Mouse (Mus musculus) thymus, postnatal 0 days (tissue): ENCODE data around the gene Wdr66. TPM values are rescaled to one million over a fixed set of nuclear protein-coding genes. Genes with fewer than 3 reads are reported as not detected.

Source experiments
- DNase-seq: peaks from one replicate; pipeline ENCODE4 v3.0.0-alpha.2; 2015; ENCODE audit warnings: low spot score
- polyA plus RNA-seq: library from polyadenylated mRNA; unstranded; fragments of >200 nt; fragmentation: Nextera tagmentation; extraction: Ambion mirVana; gene quantifications from 2 replicates; pipeline ENCODE4 v1.2.1, GENCODE M21; 2015

Wdr66 gene
- polyA plus RNA-seq, 1 experiment from 2014 or later = 0.56 TPM

- no peak for DNase-seq
Measured at GRCm38 (mm10) chr5:123268477-123269474, 16.9 kb downstream of the Wdr66 start.

- DNase-seq = no peak
Measured at GRCm38 (mm10) chr5:123270917-123271316, 19.0 kb downstream of the Wdr66 start.

- DNase-seq = no peak
Measured at GRCm38 (mm10) chr5:123272927-123273326, 21.0 kb downstream of the Wdr66 start.

- DNase-seq = no peak
Measured at GRCm38 (mm10) chr5:123276636-123277341, 24.9 kb downstream of the Wdr66 start.

GRCm38 (mm10) chr5:123277342-123277701 lies 25.4 kb downstream of the Wdr66 start:
- no peak for DNase-seq

- DNase-seq = no peak
Measured at GRCm38 (mm10) chr5:123277704-123278103, 25.8 kb downstream of the Wdr66 start.

- DNase-seq = no peak
Measured at GRCm38 (mm10) chr5:123279248-123279647, 27.3 kb downstream of the Wdr66 start.

GRCm38 (mm10) chr5:123281336-123282136 lies 29.6 kb downstream of the Wdr66 start:
- no peak for DNase-seq

GRCm38 (mm10) chr5:123285174-123285573 lies 33.3 kb downstream of the Wdr66 start:
- peak; percentile 23 for DNase-seq

GRCm38 (mm10) chr5:123288079-123288478 lies 36.2 kb downstream of the Wdr66 start:
- DNase-seq = peak; percentile 20

- DNase-seq = no peak
Measured at GRCm38 (mm10) chr5:123294653-123295052, 42.8 kb downstream of the Wdr66 start.

- peak; percentile 59 for DNase-seq
Measured at GRCm38 (mm10) chr5:123296224-123296806, 44.4 kb downstream of the Wdr66 start.

GRCm38 (mm10) chr5:123296972-123297754 lies 45.3 kb downstream of the Wdr66 start:
- DNase-seq = no peak

GRCm38 (mm10) chr5:123297830-123298229 lies 45.9 kb downstream of the Wdr66 start:
- no peak for DNase-seq

GRCm38 (mm10) chr5:123298526-123298925 lies 46.6 kb downstream of the Wdr66 start:
- peak; percentile 41 for DNase-seq

GRCm38 (mm10) chr5:123300496-123301034 lies 48.7 kb downstream of the Wdr66 start:
- no peak for DNase-seq

- no peak for DNase-seq
Measured at GRCm38 (mm10) chr5:123301780-123302521, 50.0 kb downstream of the Wdr66 start.

- no peak for DNase-seq
Measured at GRCm38 (mm10) chr5:123307630-123308282, 55.9 kb downstream of the Wdr66 start.

- no peak for DNase-seq
Measured at GRCm38 (mm10) chr5:123309816-123310215, 57.9 kb downstream of the Wdr66 start.
